Mouse (Mus musculus) myocyte (in vitro differentiated cells): ENCODE data around the gene Ddx28.

Experiments
- E2F4 ChIP-seq: IDR thresholded peaks from one replicate; pipeline ENCODE4 v1.6.1; 2011; ENCODE audit warnings: mild to moderate bottlenecking, control low read depth, moderate library complexity; ENCODE audit not compliant: insufficient read depth
- POLR2A ChIP-seq: IDR thresholded peaks from one replicate; pipeline ENCODE4 v1.6.1; 2011; ENCODE audit warnings: low read depth, mild to moderate bottlenecking, control low read depth, moderate library complexity; ENCODE audit not compliant: insufficient read length

- TF ChIP-seq POLR2A (no peak), E2F4 (no peak)
These were observed 42.6 kb upstream of the Ddx28 start for GRCm38 (mm10) chr8:106054190-106054811.
